Mouse (Mus musculus): Measurements from ENCODE around the gene Wdpcp. TPM values are rescaled to one million over a fixed set of nuclear protein-coding genes. Genes with fewer than 3 reads are reported as not detected.

Gene Wdpcp
- 7.6 and 8.2 TPM in 2 replicates for polyA plus RNA-seq (2012; rRNA removed)

DNA sequence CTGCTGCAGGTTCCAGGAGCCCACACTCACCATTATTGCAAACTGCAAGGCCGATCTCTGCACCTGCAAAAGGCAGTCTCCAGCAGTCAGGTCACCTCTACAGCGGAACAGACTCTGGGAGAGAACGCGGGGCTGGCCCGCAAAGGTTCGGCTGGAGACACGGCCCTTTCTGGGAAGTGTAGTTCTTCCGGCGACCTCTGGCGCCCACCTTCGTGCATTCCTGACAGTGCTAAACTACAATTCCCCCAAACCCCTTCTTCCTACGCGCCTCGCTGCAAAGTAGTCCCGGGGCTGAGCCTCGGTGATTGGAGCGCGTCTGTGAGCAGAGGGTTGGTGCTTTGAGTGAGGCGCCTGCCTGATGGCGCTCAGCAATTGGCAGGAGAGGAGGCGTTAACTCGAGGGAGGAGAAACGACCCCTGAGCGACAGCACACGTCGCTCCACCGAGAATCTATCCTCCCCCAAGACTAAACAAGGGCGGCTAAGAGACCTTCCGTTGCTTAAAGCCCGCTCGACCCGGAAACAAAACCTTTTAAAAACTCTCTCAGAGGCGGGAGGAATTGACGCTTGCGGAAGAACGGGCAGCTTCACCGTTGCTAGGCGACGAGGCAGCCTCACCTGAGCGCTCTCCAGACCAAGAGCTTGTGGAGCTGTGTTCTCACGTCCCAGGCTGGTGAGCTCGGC, at the start of gene Wdpcp, which contains the start of gene Mdh1:
Gene Wdpcp (plus strand): TSS at position 536 of the 682 bp plus-strand sequence.
Gene Mdh1 (minus strand): TSS at position 668 of the 682 bp plus-strand sequence.

Other genes with a start within 250 kb of the Wdpcp start
- 27.1 and 32.2 TPM in 2 replicates for gene Ugp2, start 201.0 kb upstream of the Wdpcp start, polyA plus RNA-seq (2012; rRNA removed)
- 325 and 366 TPM in 2 replicates for gene Mdh1, start 132 bp downstream of the Wdpcp start, polyA plus RNA-seq (2012; rRNA removed)

Data from central nervous system, embryonic 14 days (tissue).